Mouse (Mus musculus) bone marrow, adult 2 months (tissue): ENCODE results near the gene Ascc2.

ENCODE experiments used
- CTCF ChIP-seq: fragments of 200-500 bp; IDR thresholded peaks from 2 replicates; pipeline ENCODE4 v1.5.1; 2011; ENCODE audit warnings: low read length, control low read depth; ENCODE audit not compliant: control insufficient read depth, insufficient read depth
- POLR2A ChIP-seq: fragments of 200-500 bp; IDR thresholded peaks from 2 replicates; pipeline ENCODE4 v1.6.1; 2011; ENCODE audit warnings: low read depth, mild to moderate bottlenecking, control low read depth, low read length, borderline replicate concordance; ENCODE audit not compliant: control insufficient read depth

GRCm38 (mm10) chr11:4705178-4705577, 67.6 kb downstream of the Ascc2 start:
- no peak for TF ChIP-seq CTCF
- no peak for TF ChIP-seq POLR2A
